ENCODE assay signal across 10 mouse cellular contexts in genomic region chr5:34908726-34909633, GRCm38 (mm10). TPM values are rescaled to one million over a fixed set of nuclear protein-coding genes. Genes with fewer than 3 reads are reported as not detected.
DNase-seq lines count a peak whose midpoint lies in the region; ATAC-seq and TF ChIP-seq lines count a peak whose summit lies in the region.
"Had no signal": no experiment of that assay in that cellular context is flagged by ENCODE, and none has a peak within 500 bp of the region (broad histone marks: within the 10 kb centered on the region; RNA-seq: fewer than 3 reads in every experiment).

No protein-coding gene starts in this region.

- TF ChIP-seq CTCF in bone marrow, adult 2 months (IDR thresholded peaks at IDR 0.05; ENCODE audit: control insufficient read depth, insufficient read depth, low read length), result no peak

- TF ChIP-seq POLR2A in bone marrow, adult 2 months (IDR thresholded peaks at IDR 0.05; ENCODE audit: borderline replicate concordance, control insufficient read depth, low read depth, low read length), result no peak

- H3K9me3 ChIP-seq in heart, embryonic 14.5 days (ENCODE audit: control insufficient read depth, low read length), result no peaks in the 10 kb centered on the region
- H3K9me3 ChIP-seq in liver, embryonic 13.5 days (replicated peaks), result no peaks in the 10 kb centered on the region
- H3K9me3 ChIP-seq in stomach, embryonic 15.5 days, result no peaks in the 10 kb centered on the region
- H3K9me3 ChIP-seq: hindbrain, embryonic 12.5 days had no signal

- H3K27me3 ChIP-seq in heart, embryonic 14.5 days (ENCODE audit: control insufficient read depth, insufficient read depth, low read length), result no peaks in the 10 kb centered on the region
- no peaks in the 10 kb centered on the region for H3K27me3 ChIP-seq in liver, embryonic 13.5 days
- H3K27me3 ChIP-seq in stomach, embryonic 15.5 days (replicated peaks), result no peaks in the 10 kb centered on the region
- H3K27me3 ChIP-seq: hindbrain, embryonic 12.5 days had no signal

- H3K4me3 ChIP-seq in heart, embryonic 14.5 days (ENCODE audit: control insufficient read depth in 1 of 2, insufficient read depth in 1 of 2, low read depth in 1 of 2, low read length in 2 of 2), result no peak overlapping the region
- no peak overlapping the region for H3K4me3 ChIP-seq in bone marrow, adult 2 months (replicated peaks; ENCODE audit: control insufficient read depth, low read depth, low read length)
- no peak overlapping the region for H3K4me3 ChIP-seq in liver, embryonic 13.5 days (replicated peaks)
- H3K4me3 ChIP-seq in stomach, embryonic 15.5 days (replicated peaks), result no peak overlapping the region
- H3K4me3 ChIP-seq: hindbrain, embryonic 12.5 days had no signal

- peak overlapping the region; percentile 9 to 25; a peak in 2 of 4 replicates for H3K27ac ChIP-seq in heart, embryonic 14.5 days (replicated peaks in 1 of 2; ENCODE audit: control insufficient read depth in 1 of 2, insufficient read depth in 1 of 2, low read depth in 2 of 2, low read length in 2 of 2)
- peak overlapping the region; percentile 89 for H3K27ac ChIP-seq in bone marrow, adult 2 months (ENCODE audit: control insufficient read depth, insufficient read depth, low read depth, low read length, poor library complexity)
- H3K27ac ChIP-seq in liver, embryonic 13.5 days, result peak overlapping the region; percentile 96
- peak overlapping the region; percentile 84 for H3K27ac ChIP-seq in stomach, embryonic 15.5 days

- no peak for DNase-seq in heart, adult 9 months (ENCODE audit: low spot score in 2 of 2)
- no peak for DNase-seq in liver, embryonic 13.5 days
- DNase-seq in spleen, postnatal 10 days (ENCODE audit: low spot score in 2 of 2), result no peak
- DNase-seq in adrenal gland, adult 8-10 months, result no peak
- no peak for DNase-seq in urinary bladder, postnatal 10 days (ENCODE audit: low spot score)
- DNase-seq: kidney, postnatal 36 days had no signal

- no peak overlapping the region for H3K4me2 ChIP-seq in heart, embryonic 14.5 days (ENCODE audit: low read length)
- peak overlapping the region; percentile 38 for H3K4me2 ChIP-seq in liver, embryonic 13.5 days
- no peak overlapping the region for H3K4me2 ChIP-seq in stomach, embryonic 15.5 days
- H3K4me2 ChIP-seq: hindbrain, embryonic 12.5 days had no signal

- no peak overlapping the region for H3K9ac ChIP-seq in heart, embryonic 14.5 days (ENCODE audit: low read length)
- H3K9ac ChIP-seq in liver, embryonic 13.5 days, result peak overlapping the region; percentile 67
- H3K9ac ChIP-seq in stomach, embryonic 15.5 days, result no peak overlapping the region
- H3K9ac ChIP-seq: hindbrain, embryonic 12.5 days had no signal

- H3K4me1 ChIP-seq in heart, embryonic 14.5 days (ENCODE audit: control insufficient read depth in 2 of 2, insufficient read depth in 2 of 2, low read length in 2 of 2), result peaks cover 3 to 7% of the 10 kb centered on the region in 2 experiments; a peak in 2 of 4 replicates
- peaks cover 3% of the 10 kb centered on the region for H3K4me1 ChIP-seq in bone marrow, adult 2 months (ENCODE audit: control insufficient read depth, insufficient read depth, low read length)
- peaks cover 41% of the 10 kb centered on the region for H3K4me1 ChIP-seq in liver, embryonic 13.5 days (replicated peaks)
- 0 out of 2 replicates have a peak, but pooled peaks cover 8% of the 10 kb centered on the region for H3K4me1 ChIP-seq in stomach, embryonic 15.5 days
- H3K4me1 ChIP-seq: hindbrain, embryonic 12.5 days had no signal

- no peak for ATAC-seq in heart, embryonic 14.5 days (ENCODE audit: insufficient number of reproducible peaks, insufficient read depth, low FRiP score, low read depth)
- peak; percentile 9; the same call in 1 of the 2 replicates for ATAC-seq in liver, embryonic 13.5 days (ENCODE audit: low read depth)
- peak; percentile 61; the same call in 1 of the 2 replicates for ATAC-seq in stomach, embryonic 15.5 days (ENCODE audit: insufficient read depth, low FRiP score, low read depth)

- WGBS in heart, embryonic 14.5 days, result 70% methylated on average over 9 of the region's 9 CpGs
- 57% methylated on average over 9 of the region's 9 CpGs for WGBS in bone marrow, adult 2 months
- WGBS in liver, embryonic 13.5 days (ENCODE audit: insufficient replicate concordance), result 79% methylated on average over 9 of the region's 9 CpGs
- 63% methylated on average over 9 of the region's 9 CpGs for WGBS in stomach, embryonic 15.5 days

- peaks cover 67% of the 10 kb centered on the region for H3K36me3 ChIP-seq in heart, embryonic 14.5 days (ENCODE audit: control insufficient read depth, insufficient read depth, low read length)
- peaks cover 68% of the 10 kb centered on the region for H3K36me3 ChIP-seq in liver, embryonic 13.5 days
- peaks cover 21% of the 10 kb centered on the region for H3K36me3 ChIP-seq in stomach, embryonic 15.5 days

RNA-seq across cellular contexts. Expression of gene Msantd1, which starts 1.2 kb away (rescaled TPM):
- 0.42 and 0.73 TPM in 2 replicates for polyA plus RNA-seq in heart, embryonic 14.5 days (2014; fragmentation: Nextera tagmentation; extraction: Ambion mirVana)
- 0.72 and 4.6 TPM in 2 replicates for polyA plus RNA-seq in bone marrow, adult 2 months (2011; ENCODE audit: insufficient read depth, insufficient read length, low replicate concordance, missing spikeins)
- polyA plus RNA-seq in liver, embryonic 13.5 days (2015; fragmentation: Nextera tagmentation; extraction: Ambion mirVana), result 0.17 and 0.24 TPM in 2 replicates
- polyA plus RNA-seq in stomach, embryonic 15.5 days (2015; fragmentation: Nextera tagmentation; extraction: Ambion mirVana), result 0.54 and 0.57 TPM in 2 replicates
- total RNA-seq in adrenal gland, adult 8-10 months (2022), result 1 to 10 TPM; 1.1 to 2.8 (median 2.3) TPM

RNA-seq across cellular contexts. Expression of gene Rgs12, which starts 40.3 kb away (rescaled TPM):
- 23.3 and 30.6 TPM in 2 replicates for polyA plus RNA-seq in heart, embryonic 14.5 days (2014; fragmentation: Nextera tagmentation; extraction: Ambion mirVana)
- 21.4 and 56.9 TPM in 2 replicates for polyA plus RNA-seq in bone marrow, adult 2 months (2011; ENCODE audit: insufficient read depth, insufficient read length, low replicate concordance, missing spikeins)
- polyA plus RNA-seq in liver, embryonic 13.5 days (2015; fragmentation: Nextera tagmentation; extraction: Ambion mirVana), result 21.7 and 28.8 TPM in 2 replicates
- 26.8 and 28.1 TPM in 2 replicates for polyA plus RNA-seq in stomach, embryonic 15.5 days (2015; fragmentation: Nextera tagmentation; extraction: Ambion mirVana)
- 10 to 100 TPM; 20.0 to 27.2 (median 23.1) TPM for total RNA-seq in adrenal gland, adult 8-10 months (2022)

Comparison
In these comparisons a context has a peak if more than half of its experiments do, and no peak if none do; other contexts are left out.
1. H3K27ac ChIP-seq: peak in every context shown above with its lines; median percentile 96 in liver, embryonic 13.5 days; 89 in bone marrow, adult 2 months; 84 in stomach, embryonic 15.5 days; 17 in heart, embryonic 14.5 days.